Mouse (Mus musculus): ENCODE measurements around the gene Lyl1.

The Lyl1 gene

GRCm38 (mm10) chr8:84722850-84723570, 21.8 kb downstream of the Lyl1 start, which contains the start of gene G430095P16Rik:
TSS of gene G430095P16Rik (plus strand) at chr8:84723007.
- peak; percentile 74 for DNase-seq (ENCODE audit: low spot score)

GRCm38 (mm10) chr8:84723571-84723900, 22.3 kb downstream of the Lyl1 start:
- no peak for DNase-seq (ENCODE audit: low spot score)

- no peak for DNase-seq (ENCODE audit: low spot score)
These were observed 23.4 kb downstream of the Lyl1 start for GRCm38 (mm10) chr8:84724683-84725082.

GRCm38 (mm10) chr8:84725246-84725940, 24.1 kb downstream of the Lyl1 start:
- DNase-seq (ENCODE audit: low spot score): no peak

- no peak for DNase-seq (ENCODE audit: low spot score)
These were observed 24.6 kb downstream of the Lyl1 start for GRCm38 (mm10) chr8:84725941-84726259.

- no peak for DNase-seq (ENCODE audit: low spot score)
These were observed 27.2 kb downstream of the Lyl1 start for GRCm38 (mm10) chr8:84728474-84728873.

- no peak for DNase-seq (ENCODE audit: low spot score)
These were observed 28.7 kb downstream of the Lyl1 start for GRCm38 (mm10) chr8:84729921-84730362.

GRCm38 (mm10) chr8:84730541-84731370, 29.5 kb downstream of the Lyl1 start:
- DNase-seq (ENCODE audit: low spot score): peak; percentile 66

GRCm38 (mm10) chr8:84731371-84732177, 30.3 kb downstream of the Lyl1 start:
- DNase-seq (ENCODE audit: low spot score): no peak

- DNase-seq (ENCODE audit: low spot score): no peak
These were observed 31.3 kb downstream of the Lyl1 start for GRCm38 (mm10) chr8:84732545-84732944.

- DNase-seq (ENCODE audit: low spot score): no peak
These were observed 31.7 kb downstream of the Lyl1 start for GRCm38 (mm10) chr8:84732996-84733395.

GRCm38 (mm10) chr8:84733959-84734358, 32.7 kb downstream of the Lyl1 start:
- DNase-seq (ENCODE audit: low spot score): no peak

GRCm38 (mm10) chr8:84734680-84735079, 33.4 kb downstream of the Lyl1 start:
- DNase-seq (ENCODE audit: low spot score): no peak

- no peak for DNase-seq (ENCODE audit: low spot score)
These were observed 34.3 kb downstream of the Lyl1 start for GRCm38 (mm10) chr8:84735597-84735996.

GRCm38 (mm10) chr8:84736521-84736920, 35.3 kb downstream of the Lyl1 start:
- DNase-seq (ENCODE audit: low spot score): no peak

GRCm38 (mm10) chr8:84737608-84738007, 36.4 kb downstream of the Lyl1 start:
- DNase-seq (ENCODE audit: low spot score): peak; percentile 76

GRCm38 (mm10) chr8:84738266-84738665, 37.0 kb downstream of the Lyl1 start:
- no peak for DNase-seq (ENCODE audit: low spot score)

GRCm38 (mm10) chr8:84738715-84739400, 37.6 kb downstream of the Lyl1 start:
- DNase-seq (ENCODE audit: low spot score): no peak

GRCm38 (mm10) chr8:84739401-84739742, 38.1 kb downstream of the Lyl1 start:
- DNase-seq (ENCODE audit: low spot score): no peak

GRCm38 (mm10) chr8:84740895-84741843, 39.9 kb downstream of the Lyl1 start:
- no peak for DNase-seq (ENCODE audit: low spot score)

All from testis, postnatal 14 days (tissue).